Mouse (Mus musculus) forebrain, embryonic 13.5 days (tissue): ENCODE measurements around the gene Frmd5. TPM values are rescaled to one million over a fixed set of nuclear protein-coding genes. Genes with fewer than 3 reads are reported as not detected.

Experiments
- ATAC-seq: fragments of 200-750 bp; cut with Nextera tagmentation; 2 replicates; pipeline ENCODE4 v1.8.0; 2017
- H3K27ac ChIP-seq: fragments of 300-500 bp; sonication (generic); 2 replicates; pipeline ENCODE4 v1.5.1; 2015; ENCODE audit warnings: inconsistent platforms, mild to moderate bottlenecking, moderate library complexity
- H3K27me3 ChIP-seq: fragments of 300-500 bp; sonication (generic); 2 replicates; pipeline ENCODE4 v1.6.1; 2015; ENCODE audit warnings: mild to moderate bottlenecking, inconsistent platforms
- H3K36me3 ChIP-seq: fragments of 300-500 bp; sonication (generic); 2 replicates; pipeline ENCODE4 v1.6.1; 2015; ENCODE audit warnings: mild to moderate bottlenecking, inconsistent platforms; ENCODE audit not compliant: poor library complexity, severe bottlenecking
- H3K4me1 ChIP-seq: fragments of 300-500 bp; sonication (generic); 2 replicates; pipeline ENCODE4 v1.6.1; 2015; ENCODE audit warnings: inconsistent platforms
- H3K4me2 ChIP-seq: fragments of 300-500 bp; sonication (generic); 2 replicates; pipeline ENCODE4 v1.6.1; 2015; ENCODE audit warnings: inconsistent platforms, mild to moderate bottlenecking, moderate library complexity
- H3K4me3 ChIP-seq: fragments of 300-500 bp; sonication (generic); 2 replicates; pipeline ENCODE4 v1.5.1; 2015; ENCODE audit warnings: mild to moderate bottlenecking, inconsistent platforms
- H3K9ac ChIP-seq: fragments of 300-500 bp; sonication (generic); 2 replicates; pipeline ENCODE4 v1.6.1; 2015; ENCODE audit warnings: mild to moderate bottlenecking, inconsistent platforms
- H3K9me3 ChIP-seq: fragments of 300-500 bp; sonication (generic); replicated peaks from 2 replicates; pipeline ENCODE4 v1.6.1; 2016; ENCODE audit warnings: inconsistent platforms
- WGBS: fragments of 180-500 bp; shearing (Covaris S2); methylation state at CpG from one replicate; pipeline ENCODE4 v1.1.7; 2015; 5-methylcytosine and 5-hydroxymethylcytosine counted together
- polyA plus RNA-seq: library from polyadenylated mRNA; unstranded; fragments of >200 nt; fragmentation: Nextera tagmentation; extraction: Ambion mirVana; gene quantifications from 2 replicates; pipeline ENCODE4 v1.2.1, GENCODE M21; 2015

Gene Frmd5
- polyA plus RNA-seq, 1 experiment from 2014 or later = 29.6 TPM

GRCm38 (mm10) chr2:121584705-121585104 is 222.2 kb downstream of the Frmd5 start:
- no peak for ATAC-seq
- Histone ChIP-seq H3K4me3 (no peak overlapping the region), H3K27ac (no peak overlapping the region), H3K9me3 (no peaks in the 10 kb centered on the region), H3K9ac (no peak overlapping the region), H3K4me2 (no peak overlapping the region), H3K4me1 (peaks cover 18% of the 10 kb centered on the region), H3K36me3 (peaks cover 4% of the 10 kb centered on the region; the same call in 1 of the 2 replicates), H3K27me3 (no peaks in the 10 kb centered on the region)
- WGBS = 81% methylated on average over 5 of the region's 5 CpGs

DNA sequence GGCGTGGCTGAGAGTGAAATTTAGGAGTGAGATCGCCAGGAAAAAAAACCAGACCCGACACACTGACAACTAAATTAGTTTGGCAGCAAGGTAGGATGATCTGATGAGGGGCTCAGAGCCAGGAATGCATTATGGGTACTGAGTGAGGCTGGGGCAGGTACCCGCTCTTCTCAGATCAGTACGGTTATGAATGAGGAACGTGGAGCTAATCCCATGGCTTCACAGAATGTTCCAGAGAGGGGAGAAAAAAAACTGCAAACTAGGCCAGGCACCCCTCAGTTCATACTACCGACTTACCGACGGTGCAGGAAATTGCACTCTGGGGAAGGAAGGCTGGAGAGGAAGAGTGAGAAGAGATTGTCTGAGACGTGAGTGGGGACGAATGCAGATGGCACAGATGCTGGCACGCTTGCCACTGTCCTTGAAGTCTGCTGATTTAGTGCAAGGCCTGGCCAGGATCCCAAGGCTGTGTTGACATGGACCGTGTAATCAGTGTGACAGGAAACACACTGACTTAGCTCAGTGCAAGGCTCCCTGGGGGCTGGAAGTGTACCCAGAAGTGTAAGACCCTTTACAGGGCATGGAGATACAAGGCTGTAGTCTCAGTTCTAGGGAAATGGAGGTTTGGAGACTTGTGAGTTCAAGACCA is 223.3 kb downstream of the Frmd5 start:
- Histone ChIP-seq H3K9me3 (no peaks in the 10 kb centered on the region), H3K27ac (no peak overlapping the region), H3K4me1 (peaks cover 12% of the 10 kb centered on the region), H3K27me3 (no peaks in the 10 kb centered on the region), H3K36me3 (peaks cover 4% of the 10 kb centered on the region; the same call in 1 of the 2 replicates), H3K4me2 (no peak overlapping the region), H3K9ac (no peak overlapping the region), H3K4me3 (no peak overlapping the region)
- no peak for ATAC-seq
- 81% methylated on average over 13 of the region's 13 CpGs for WGBS

- Histone ChIP-seq H3K9me3 (no peaks in the 10 kb centered on the region), H3K27me3 (no peaks in the 10 kb centered on the region), H3K27ac (no peak overlapping the region), H3K4me2 (no peak overlapping the region), H3K36me3 (peaks cover 4% of the 10 kb centered on the region; the same call in 1 of the 2 replicates), H3K4me3 (no peak overlapping the region), H3K9ac (no peak overlapping the region), H3K4me1 (peaks cover 5% of the 10 kb centered on the region)
- WGBS = 83% methylated on average over 13 of the region's 13 CpGs
- no peak; the same call in 1 of the 2 replicates for ATAC-seq
Observed at GRCm38 (mm10) chr2:121582809-121583376, 224.0 kb downstream of the Frmd5 start.

DNA sequence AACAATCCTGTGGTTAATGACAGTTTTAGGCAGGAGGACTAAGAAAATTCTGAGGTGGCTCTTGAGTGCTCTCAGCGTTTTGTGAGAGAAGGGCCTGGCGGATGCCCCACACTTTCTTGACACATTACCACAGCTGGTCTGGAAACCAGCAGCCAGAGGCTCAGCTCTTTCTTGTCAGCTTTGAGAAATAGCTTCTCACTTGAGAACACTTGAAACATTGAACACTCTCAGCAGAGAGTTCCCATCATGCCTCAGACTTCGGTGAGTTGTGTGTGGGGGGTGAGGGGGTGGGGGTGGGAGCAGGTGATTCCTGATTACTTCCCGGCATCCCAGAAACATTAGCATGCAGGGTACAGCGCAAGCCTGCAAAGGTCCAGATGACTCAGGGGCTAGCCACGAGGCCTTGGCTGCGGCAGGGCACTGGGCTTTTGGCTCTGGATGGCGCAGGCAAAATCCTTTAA is 231.1 kb downstream of the Frmd5 start:
- Histone ChIP-seq H3K4me1 (no peaks in the 10 kb centered on the region), H3K4me3 (no peak overlapping the region), H3K4me2 (no peak overlapping the region), H3K36me3 (peaks cover 15% of the 10 kb centered on the region), H3K9ac (no peak overlapping the region), H3K9me3 (no peaks in the 10 kb centered on the region), H3K27me3 (no peaks in the 10 kb centered on the region), H3K27ac (no peak overlapping the region)
- no peak for ATAC-seq
- 60% methylated on average over 8 of the region's 8 CpGs for WGBS

GRCm38 (mm10) chr2:121574066-121574630 is 232.7 kb downstream of the Frmd5 start:
- no peak for ATAC-seq
- 82% methylated on average over 9 of the region's 9 CpGs for WGBS
- Histone ChIP-seq H3K27me3 (no peaks in the 10 kb centered on the region), H3K9ac (no peak overlapping the region), H3K36me3 (peaks cover 23% of the 10 kb centered on the region), H3K27ac (no peak overlapping the region), H3K4me3 (no peak overlapping the region), H3K9me3 (no peaks in the 10 kb centered on the region), H3K4me2 (no peak overlapping the region), H3K4me1 (no peaks in the 10 kb centered on the region)

- Histone ChIP-seq H3K36me3 (peaks cover 39% of the 10 kb centered on the region), H3K9me3 (no peaks in the 10 kb centered on the region), H3K4me2 (no peak overlapping the region), H3K27ac (no peak overlapping the region), H3K9ac (no peak overlapping the region), H3K27me3 (no peaks in the 10 kb centered on the region), H3K4me3 (no peak overlapping the region), H3K4me1 (no peaks in the 10 kb centered on the region)
- ATAC-seq = peak; percentile 91
- 26% methylated on average over 7 of the region's 7 CpGs for WGBS
Observed at GRCm38 (mm10) chr2:121571780-121572179, 235.1 kb downstream of the Frmd5 start.

DNA sequence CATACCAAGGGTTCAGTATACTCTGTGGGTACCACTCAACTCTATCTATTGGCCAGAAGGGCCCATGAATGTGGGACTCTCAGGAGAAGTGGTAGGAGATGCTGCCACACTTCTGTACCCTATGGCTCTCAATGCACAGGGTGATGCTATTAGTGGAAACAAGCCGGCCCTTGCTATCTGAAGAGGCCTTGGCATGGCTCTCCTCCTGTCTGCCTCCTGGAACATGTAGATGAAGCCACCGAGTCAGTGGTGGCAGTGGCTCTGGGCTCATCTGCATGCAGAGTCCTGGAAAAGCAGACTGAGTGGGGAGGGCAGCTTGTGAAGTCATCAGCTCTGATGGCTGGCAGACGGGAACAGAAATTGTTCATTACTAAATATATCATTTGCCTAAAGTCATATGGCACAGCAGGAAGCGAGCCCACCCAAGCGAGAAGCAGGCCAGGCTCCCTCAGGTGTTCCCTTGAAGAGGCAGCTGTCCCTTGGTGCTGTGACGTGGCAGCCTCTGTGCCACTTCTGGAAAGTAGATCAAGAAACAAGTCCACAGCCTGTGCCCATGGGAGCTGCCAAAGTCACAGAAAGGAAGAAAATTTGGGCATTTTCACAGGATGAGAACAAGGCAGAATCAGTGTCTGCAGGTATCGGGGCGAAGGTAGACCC is 235.8 kb downstream of the Frmd5 start:
- H3K4me3 ChIP-seq = no peak overlapping the region
- 81% methylated on average over 8 of the region's 8 CpGs for WGBS
- no peaks in the 10 kb centered on the region for H3K9me3 ChIP-seq
- H3K27me3 ChIP-seq = no peaks in the 10 kb centered on the region
- H3K9ac ChIP-seq = no peak overlapping the region
- H3K27ac ChIP-seq = no peak overlapping the region
- no peak for ATAC-seq
- peaks cover 44% of the 10 kb centered on the region for H3K36me3 ChIP-seq
- no peaks in the 10 kb centered on the region for H3K4me1 ChIP-seq
- H3K4me2 ChIP-seq = no peak overlapping the region

- no peak for ATAC-seq
- Histone ChIP-seq H3K9ac (no peak overlapping the region), H3K4me3 (no peak overlapping the region), H3K27me3 (no peaks in the 10 kb centered on the region), H3K4me1 (no peaks in the 10 kb centered on the region), H3K9me3 (no peaks in the 10 kb centered on the region), H3K4me2 (no peak overlapping the region), H3K36me3 (peaks cover 48% of the 10 kb centered on the region), H3K27ac (no peak overlapping the region)
- WGBS = 93% methylated on average over 3 of the region's 3 CpGs
Observed at GRCm38 (mm10) chr2:121570049-121570448, 236.8 kb downstream of the Frmd5 start.

DNA sequence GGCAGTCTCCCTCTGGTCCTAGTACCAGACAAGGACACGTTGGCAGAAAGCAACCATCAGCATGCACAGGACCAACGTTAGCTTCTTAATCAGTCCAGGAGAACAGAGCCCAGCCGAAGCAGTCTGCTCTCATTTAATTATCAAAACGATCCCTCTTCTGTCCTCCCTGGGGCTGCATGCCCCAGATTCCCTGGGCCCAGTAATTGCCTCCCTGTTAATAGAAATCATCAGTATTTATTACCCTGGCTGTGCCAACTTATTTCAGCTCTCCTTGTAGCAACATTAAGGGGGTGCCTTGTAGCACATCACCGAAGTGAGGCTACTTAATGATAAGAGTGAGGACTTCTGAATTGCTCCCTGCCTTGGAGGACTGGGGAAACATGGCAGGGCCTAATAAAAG is 241.0 kb downstream of the Frmd5 start:
- H3K9ac ChIP-seq = no peak overlapping the region
- peaks cover 58% of the 10 kb centered on the region for H3K36me3 ChIP-seq
- no peak overlapping the region for H3K4me3 ChIP-seq
- 54% methylated on average over 5 of the region's 5 CpGs for WGBS
- ATAC-seq = no peak
- no peaks in the 10 kb centered on the region for H3K4me1 ChIP-seq
- H3K27me3 ChIP-seq = no peaks in the 10 kb centered on the region
- H3K27ac ChIP-seq = no peak overlapping the region
- no peak overlapping the region for H3K4me2 ChIP-seq
- H3K9me3 ChIP-seq = no peaks in the 10 kb centered on the region

DNA sequence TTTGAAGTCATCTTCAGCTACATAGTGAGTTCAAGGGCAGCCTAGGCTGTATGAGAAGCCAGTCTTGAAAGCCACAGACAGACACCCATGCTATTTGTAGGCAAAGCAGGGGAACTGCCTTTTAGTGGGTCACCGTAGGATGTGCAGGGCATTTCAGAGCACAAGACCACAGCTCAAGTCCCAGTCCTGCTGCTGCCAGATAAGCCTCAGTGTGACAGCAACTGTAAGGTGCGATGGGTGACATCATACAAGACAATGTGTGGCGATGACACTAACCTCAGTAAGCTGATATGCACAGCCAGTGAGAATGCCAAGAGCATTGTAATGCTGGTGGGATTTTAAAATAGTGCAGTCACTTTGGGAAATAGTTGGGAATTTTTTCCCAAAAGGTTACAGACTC is 243.8 kb downstream of the Frmd5 start:
- peaks cover 60% of the 10 kb centered on the region for H3K36me3 ChIP-seq
- no peaks in the 10 kb centered on the region for H3K27me3 ChIP-seq
- no peak overlapping the region for H3K4me3 ChIP-seq
- H3K9me3 ChIP-seq = no peaks in the 10 kb centered on the region
- ATAC-seq = no peak
- H3K4me2 ChIP-seq = no peak overlapping the region
- H3K27ac ChIP-seq = no peak overlapping the region
- H3K9ac ChIP-seq = no peak overlapping the region
- WGBS = 97% methylated on average over 3 of the region's 3 CpGs
- no peaks in the 10 kb centered on the region for H3K4me1 ChIP-seq

DNA sequence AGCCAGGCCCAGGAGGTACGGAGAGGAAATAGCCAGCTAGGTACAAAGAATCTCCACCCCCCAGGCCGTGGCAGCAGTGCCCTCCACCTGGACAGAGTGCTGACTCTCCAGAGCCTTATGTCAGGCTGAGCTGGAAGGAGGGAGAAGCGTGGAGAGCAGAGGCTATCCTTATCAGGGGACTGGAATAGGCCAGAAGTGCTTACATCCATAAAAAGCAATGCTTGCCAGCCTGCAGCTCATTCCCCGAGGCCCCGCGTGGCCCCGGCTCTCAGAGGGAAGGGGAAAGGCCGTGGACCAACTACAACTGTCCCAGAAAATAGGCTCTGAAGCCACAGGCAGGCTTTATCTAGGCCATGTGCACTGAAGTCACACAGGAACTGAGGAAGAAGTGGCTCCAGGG is 255.6 kb downstream of the Frmd5 start:
- WGBS = 88% methylated on average over 8 of the region's 8 CpGs
- Histone ChIP-seq H3K27me3 (no peaks in the 10 kb centered on the region), H3K9ac (no peak overlapping the region), H3K36me3 (peaks cover 73% of the 10 kb centered on the region), H3K9me3 (no peaks in the 10 kb centered on the region), H3K4me2 (no peak overlapping the region), H3K4me1 (no peaks in the 10 kb centered on the region), H3K27ac (no peak overlapping the region), H3K4me3 (no peak overlapping the region)
- no peak for ATAC-seq

DNA sequence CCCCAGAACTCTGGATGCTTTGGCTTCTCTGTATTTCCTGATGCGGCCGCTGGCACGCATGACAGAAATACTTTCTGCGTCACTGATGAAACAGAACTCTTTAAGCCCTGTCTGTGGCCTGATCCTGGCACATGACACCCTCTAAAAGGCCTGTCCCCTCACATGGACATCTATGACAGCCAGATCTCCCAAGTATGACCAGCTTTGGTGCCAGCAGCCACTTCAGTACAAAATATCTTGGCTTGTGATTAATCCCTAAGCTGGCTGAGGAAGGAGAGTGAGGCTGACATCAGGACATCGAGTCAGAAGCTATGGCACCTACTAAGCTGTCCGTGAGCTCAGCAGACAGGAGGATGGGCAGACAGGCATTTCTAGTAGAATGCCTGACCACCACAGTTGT is 257.3 kb downstream of the Frmd5 start:
- Histone ChIP-seq H3K4me1 (no peaks in the 10 kb centered on the region), H3K36me3 (peaks cover 86% of the 10 kb centered on the region), H3K9ac (no peak overlapping the region), H3K4me3 (no peak overlapping the region), H3K9me3 (no peaks in the 10 kb centered on the region), H3K4me2 (no peak overlapping the region), H3K27me3 (no peaks in the 10 kb centered on the region), H3K27ac (no peak overlapping the region)
- 95% methylated on average over 6 of the region's 6 CpGs for WGBS
- no peak for ATAC-seq
